Mouse (Mus musculus): Measurements from ENCODE around the gene Enpp1. TPM values are rescaled to one million over a fixed set of nuclear protein-coding genes. Genes with fewer than 3 reads are reported as not detected.

The Enpp1 gene
- polyA plus RNA-seq, 1 experiment from 2014 or later: 2.2 TPM

DNA sequence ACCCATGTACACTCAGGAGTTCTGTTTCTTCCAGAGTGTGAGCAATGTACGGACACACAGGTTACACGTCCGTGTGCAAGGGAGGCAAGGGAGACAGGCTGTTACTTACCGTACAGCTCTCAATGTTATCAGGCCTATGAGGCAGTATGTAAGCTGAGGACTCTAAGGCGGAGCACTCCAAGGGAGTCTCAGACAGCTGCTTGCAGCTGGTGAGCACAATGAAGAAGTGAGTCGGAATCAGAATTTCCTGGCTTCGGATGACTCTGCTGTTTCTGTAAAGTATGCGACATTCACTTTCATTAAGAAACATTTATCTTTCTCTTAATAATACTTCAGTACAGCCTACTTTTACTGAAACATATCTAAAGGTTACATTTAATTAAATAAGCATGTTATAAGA lies 66.8 kb downstream of the Enpp1 start:
- no peak overlapping the region for H3K4me3 ChIP-seq
- H3K27me3 ChIP-seq: no peaks in the 10 kb centered on the region
- no peaks in the 10 kb centered on the region for H3K4me1 ChIP-seq
- no peaks in the 10 kb centered on the region for H3K36me3 ChIP-seq
- no peaks in the 10 kb centered on the region for H3K9me3 ChIP-seq
- WGBS: 93% methylated on average over 8 of the region's 8 CpGs
- H3K27ac ChIP-seq (replicated peaks): no peak overlapping the region
- ATAC-seq (ENCODE audit: low FRiP score, low read depth): no peak
- no peak overlapping the region for H3K4me2 ChIP-seq (replicated peaks)
- no peak overlapping the region for H3K9ac ChIP-seq (replicated peaks)

DNA sequence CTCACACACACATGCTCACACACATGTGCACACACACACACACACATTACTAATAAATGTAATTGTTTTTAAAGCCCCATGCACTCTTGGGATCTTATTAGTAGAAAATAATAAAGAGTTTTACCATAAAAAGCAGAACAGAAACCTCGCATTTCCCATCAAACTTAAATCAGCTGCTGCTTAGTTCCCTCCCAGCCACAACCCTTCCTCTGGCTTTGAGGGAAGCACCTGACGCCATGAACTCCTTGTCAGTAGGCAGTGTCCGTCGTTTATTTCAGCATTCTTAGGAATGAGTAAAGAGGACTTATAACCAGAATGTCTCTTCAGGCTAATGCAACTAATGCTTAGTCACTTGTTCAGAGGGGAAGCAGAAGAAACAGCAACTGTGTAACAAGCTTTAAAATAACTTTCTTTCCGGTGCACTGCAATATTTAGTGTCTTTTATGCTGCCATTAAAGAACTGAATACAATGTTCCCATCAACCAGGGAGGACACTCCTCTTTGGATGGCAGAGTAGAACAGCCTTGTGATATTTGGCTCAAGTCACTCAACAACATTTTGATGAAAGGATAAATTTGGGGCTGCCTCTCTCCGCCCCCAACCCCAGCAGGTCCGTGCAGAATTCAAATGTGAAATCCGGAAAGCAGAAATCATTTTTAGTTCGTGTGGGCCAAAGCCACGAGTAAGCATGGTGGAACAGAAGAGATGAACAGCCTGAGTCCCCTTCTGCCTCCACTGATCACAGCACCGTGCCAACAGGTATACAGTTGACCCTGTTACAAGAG lies 69.0 kb downstream of the Enpp1 start:
- 87% methylated on average over 11 of the region's 11 CpGs for WGBS
- H3K9ac ChIP-seq (replicated peaks): no peak overlapping the region
- H3K4me2 ChIP-seq (replicated peaks): no peak overlapping the region
- no peaks in the 10 kb centered on the region for H3K9me3 ChIP-seq
- no peaks in the 10 kb centered on the region for H3K27me3 ChIP-seq
- H3K4me1 ChIP-seq: no peaks in the 10 kb centered on the region
- H3K4me3 ChIP-seq: no peak overlapping the region
- H3K27ac ChIP-seq (replicated peaks): no peak overlapping the region
- ATAC-seq (ENCODE audit: low FRiP score, low read depth): no peak
- H3K36me3 ChIP-seq: no peaks in the 10 kb centered on the region

GRCm38 (mm10) chr10:24641416-24642140 lies 70.4 kb downstream of the Enpp1 start:
- Histone ChIP-seq H3K4me3 (no peak overlapping the region), H3K36me3 (no peaks in the 10 kb centered on the region), H3K9me3 (no peaks in the 10 kb centered on the region), H3K4me1 (no peaks in the 10 kb centered on the region), H3K27me3 (no peaks in the 10 kb centered on the region), H3K27ac (replicated peaks) (no peak overlapping the region), H3K4me2 (replicated peaks) (no peak overlapping the region), H3K9ac (replicated peaks) (no peak overlapping the region)
- no peak for ATAC-seq (ENCODE audit: low FRiP score, low read depth)
- WGBS: 79% methylated on average over 14 of the region's 14 CpGs

DNA sequence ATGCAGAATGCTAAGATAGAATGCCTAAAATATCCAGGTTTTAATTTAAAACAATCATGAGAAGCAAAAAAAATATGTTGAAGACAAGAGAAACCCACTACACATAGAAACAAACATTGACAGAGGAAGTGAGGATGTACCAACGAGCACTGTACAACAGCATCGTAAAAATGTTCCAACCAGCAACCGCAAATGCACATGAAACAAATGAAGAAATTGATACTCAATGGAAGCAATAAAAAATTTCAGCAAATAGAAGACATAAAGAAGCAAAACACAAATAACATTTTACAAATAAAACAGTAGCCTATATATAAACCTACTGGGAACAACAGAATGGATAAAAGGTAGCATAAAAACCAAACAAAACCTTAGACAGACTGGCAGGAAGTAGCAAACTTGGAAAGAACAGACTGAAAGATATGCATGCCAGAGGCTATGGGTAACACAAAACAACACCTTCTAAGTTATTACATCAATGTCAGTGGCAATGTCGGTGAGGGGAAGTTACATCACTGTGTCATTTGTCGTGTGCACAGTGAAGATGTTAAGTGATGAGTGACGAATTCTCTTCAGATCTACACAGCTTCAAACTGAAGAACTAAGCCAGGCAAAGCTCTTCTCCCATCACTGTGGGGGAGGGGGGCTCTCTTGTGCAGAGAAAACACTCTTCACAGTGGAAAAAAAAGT lies 71.6 kb downstream of the Enpp1 start:
- H3K9me3 ChIP-seq: no peaks in the 10 kb centered on the region
- no peaks in the 10 kb centered on the region for H3K4me1 ChIP-seq
- ATAC-seq (ENCODE audit: low FRiP score, low read depth): no peak
- H3K27me3 ChIP-seq: no peaks in the 10 kb centered on the region
- no peak overlapping the region for H3K4me3 ChIP-seq
- H3K4me2 ChIP-seq (replicated peaks): no peak overlapping the region
- H3K27ac ChIP-seq (replicated peaks): no peak overlapping the region
- H3K36me3 ChIP-seq: no peaks in the 10 kb centered on the region
- no peak overlapping the region for H3K9ac ChIP-seq (replicated peaks)
- 90% methylated on average over 6 of the region's 6 CpGs for WGBS

DNA sequence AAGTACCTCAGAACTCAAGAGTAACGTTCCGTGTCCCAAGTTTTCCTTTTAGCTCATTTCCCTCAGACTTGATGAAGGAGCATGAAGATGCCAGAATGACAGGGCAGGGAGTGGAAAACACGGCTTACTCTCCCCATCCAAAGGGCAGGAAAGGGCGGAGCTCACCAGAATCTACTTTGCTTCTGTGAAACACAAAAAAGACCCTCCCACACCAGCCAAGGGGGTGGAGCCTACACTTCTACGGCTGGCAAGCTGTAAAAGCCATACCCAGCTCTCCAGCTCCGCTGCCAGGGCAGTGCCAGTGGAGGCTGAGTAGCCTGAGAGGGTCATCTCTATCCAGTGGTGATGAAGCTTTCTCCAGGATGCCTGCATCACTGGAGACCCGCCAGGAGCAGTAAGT lies 72.4 kb downstream of the Enpp1 start:
- Histone ChIP-seq H3K4me3 (no peak overlapping the region), H3K4me1 (no peaks in the 10 kb centered on the region), H3K4me2 (replicated peaks) (no peak overlapping the region), H3K36me3 (no peaks in the 10 kb centered on the region), H3K9me3 (no peaks in the 10 kb centered on the region), H3K9ac (replicated peaks) (no peak overlapping the region), H3K27me3 (no peaks in the 10 kb centered on the region), H3K27ac (replicated peaks) (no peak overlapping the region)
- 67% methylated on average over 7 of the region's 7 CpGs for WGBS
- no peak for ATAC-seq (ENCODE audit: low FRiP score, low read depth)

GRCm38 (mm10) chr10:24638306-24639070 lies 73.5 kb downstream of the Enpp1 start:
- Histone ChIP-seq H3K27ac (replicated peaks) (no peak overlapping the region), H3K4me3 (no peak overlapping the region), H3K4me1 (no peaks in the 10 kb centered on the region), H3K9ac (replicated peaks) (no peak overlapping the region), H3K4me2 (replicated peaks) (no peak overlapping the region), H3K36me3 (no peaks in the 10 kb centered on the region), H3K9me3 (no peaks in the 10 kb centered on the region), H3K27me3 (no peaks in the 10 kb centered on the region)
- WGBS: 66% methylated on average over 10 of the region's 10 CpGs
- no peak for ATAC-seq (ENCODE audit: low FRiP score, low read depth)

GRCm38 (mm10) chr10:24636986-24637385 lies 75.0 kb downstream of the Enpp1 start:
- Histone ChIP-seq H3K27ac (replicated peaks) (no peak overlapping the region), H3K9me3 (no peaks in the 10 kb centered on the region), H3K4me3 (no peak overlapping the region), H3K36me3 (no peaks in the 10 kb centered on the region), H3K4me2 (replicated peaks) (no peak overlapping the region), H3K9ac (replicated peaks) (no peak overlapping the region), H3K4me1 (no peaks in the 10 kb centered on the region), H3K27me3 (no peaks in the 10 kb centered on the region)
- no peak for ATAC-seq (ENCODE audit: low FRiP score, low read depth)
- 97% methylated on average over 2 of the region's 2 CpGs for WGBS

DNA sequence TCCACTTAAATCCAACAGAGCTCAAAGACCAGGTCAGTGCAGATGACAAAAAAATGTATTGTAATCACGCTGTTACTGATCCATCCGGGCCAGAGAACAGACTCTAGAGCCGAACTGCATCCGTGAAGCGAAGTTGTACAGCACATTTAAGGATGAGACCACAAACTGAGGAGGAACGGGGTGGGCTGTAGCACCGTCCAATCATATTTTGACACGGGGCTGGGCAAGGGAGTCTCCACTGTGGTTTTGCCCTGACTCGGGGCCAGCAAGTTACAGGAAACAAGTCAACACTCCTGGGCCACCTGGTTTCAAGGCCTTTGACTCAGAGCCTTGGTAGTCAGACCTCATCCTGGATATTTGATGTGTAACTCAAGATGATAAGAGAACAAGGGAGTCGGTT lies 76.1 kb downstream of the Enpp1 start:
- no peak for ATAC-seq (ENCODE audit: low FRiP score, low read depth)
- Histone ChIP-seq H3K4me1 (no peaks in the 10 kb centered on the region), H3K9ac (replicated peaks) (no peak overlapping the region), H3K4me3 (no peak overlapping the region), H3K9me3 (no peaks in the 10 kb centered on the region), H3K36me3 (no peaks in the 10 kb centered on the region), H3K27ac (replicated peaks) (no peak overlapping the region), H3K27me3 (no peaks in the 10 kb centered on the region), H3K4me2 (replicated peaks) (no peak overlapping the region)
- WGBS: 94% methylated on average over 10 of the region's 10 CpGs

- H3K4me1 ChIP-seq: no peaks in the 10 kb centered on the region
- H3K27ac ChIP-seq (replicated peaks): no peak overlapping the region
- no peak overlapping the region for H3K9ac ChIP-seq (replicated peaks)
- no peak overlapping the region for H3K4me3 ChIP-seq
- no peaks in the 10 kb centered on the region for H3K9me3 ChIP-seq
- no peaks in the 10 kb centered on the region for H3K36me3 ChIP-seq
- 87% methylated on average over 11 of the region's 11 CpGs for WGBS
- H3K4me2 ChIP-seq (replicated peaks): no peak overlapping the region
- no peak for ATAC-seq (ENCODE audit: low FRiP score, low read depth)
- no peaks in the 10 kb centered on the region for H3K27me3 ChIP-seq
These were observed 76.6 kb downstream of the Enpp1 start for GRCm38 (mm10) chr10:24635331-24635815.

DNA sequence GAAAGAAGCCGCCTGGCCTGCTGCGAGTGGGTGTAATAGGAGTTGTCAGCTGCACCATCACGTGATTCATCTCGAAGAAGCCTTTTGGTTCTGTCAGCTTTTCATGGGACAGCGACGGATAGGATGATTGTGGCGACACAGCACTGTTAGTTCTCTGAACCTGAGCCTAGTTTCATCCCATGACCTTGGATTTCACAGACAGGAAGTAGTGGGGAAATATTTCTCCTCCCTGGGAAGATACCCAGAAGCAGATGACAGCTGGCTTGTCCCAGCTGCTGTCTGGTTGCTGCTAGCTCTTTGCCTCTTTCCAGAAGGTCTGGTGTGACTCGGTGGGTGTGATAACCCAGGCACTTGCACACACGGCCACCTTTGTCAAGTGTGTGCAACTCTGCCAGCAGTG lies 77.7 kb downstream of the Enpp1 start:
- Histone ChIP-seq H3K36me3 (no peaks in the 10 kb centered on the region), H3K4me1 (no peaks in the 10 kb centered on the region), H3K9me3 (no peaks in the 10 kb centered on the region), H3K4me3 (no peak overlapping the region), H3K9ac (replicated peaks) (no peak overlapping the region), H3K4me2 (replicated peaks) (no peak overlapping the region), H3K27ac (replicated peaks) (no peak overlapping the region), H3K27me3 (no peaks in the 10 kb centered on the region)
- 88% methylated on average over 9 of the region's 9 CpGs for WGBS
- no peak for ATAC-seq (ENCODE audit: low FRiP score, low read depth)

DNA sequence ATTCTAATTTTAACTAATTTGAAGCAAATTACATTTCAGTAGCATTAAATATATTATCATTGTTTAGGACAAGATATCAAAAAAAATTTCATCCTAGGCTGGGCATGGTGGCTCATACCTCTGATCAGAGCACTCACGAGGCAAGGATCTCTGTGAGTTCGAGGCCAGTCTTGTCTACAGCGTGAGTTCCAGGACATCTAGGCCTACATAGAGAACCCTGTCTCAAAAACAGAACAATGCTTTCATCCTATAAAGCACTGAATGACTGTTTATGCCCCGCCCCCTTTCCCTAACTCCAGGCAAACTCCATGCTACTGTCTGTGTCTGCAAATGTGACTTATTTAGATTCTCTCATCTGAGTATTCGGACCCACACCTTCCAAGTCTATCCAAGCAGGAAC lies 80.8 kb downstream of the Enpp1 start:
- no peak for ATAC-seq (ENCODE audit: low FRiP score, low read depth)
- Histone ChIP-seq H3K4me2 (replicated peaks) (no peak overlapping the region), H3K4me1 (no peaks in the 10 kb centered on the region), H3K9ac (replicated peaks) (no peak overlapping the region), H3K4me3 (no peak overlapping the region), H3K36me3 (no peaks in the 10 kb centered on the region), H3K27ac (replicated peaks) (no peak overlapping the region), H3K27me3 (no peaks in the 10 kb centered on the region), H3K9me3 (no peaks in the 10 kb centered on the region)
- 90% methylated on average over 5 of the region's 5 CpGs for WGBS

All from midbrain, embryonic 12.5 days (tissue).